Mouse (Mus musculus) intestine, postnatal 0 days (tissue): ENCODE results near the gene Wfikkn1. TPM values are rescaled to one million over a fixed set of nuclear protein-coding genes. Genes with fewer than 3 reads are reported as not detected.

ENCODE experiments used
- ATAC-seq: fragments of 200-750 bp; cut with Nextera tagmentation; 2 replicates; pipeline ENCODE4 v1.8.0; 2017; ENCODE audit warnings: mild to moderate bottlenecking, moderate TSS enrichment, moderate library complexity
- H3K27ac ChIP-seq: fragments of 300-500 bp; sonication (generic); 2 replicates; pipeline ENCODE4 v1.5.1; 2014; ENCODE audit warnings: mild to moderate bottlenecking, low read depth, low read length, moderate library complexity
- H3K27me3 ChIP-seq: fragments of 300-500 bp; sonication (generic); replicated peaks from 2 replicates; pipeline ENCODE4 v1.6.1; 2014; ENCODE audit warnings: low read length, mixed read lengths; ENCODE audit not compliant: control insufficient read depth, insufficient read depth
- H3K36me3 ChIP-seq: fragments of 300-500 bp; sonication (generic); 2 replicates; pipeline ENCODE4 v1.6.1; 2014; ENCODE audit warnings: mild to moderate bottlenecking, moderate library complexity; ENCODE audit not compliant: control insufficient read depth, insufficient read depth
- H3K4me1 ChIP-seq: fragments of 300-500 bp; sonication (generic); replicated peaks from 2 replicates; pipeline ENCODE4 v1.6.1; 2014; ENCODE audit warnings: antibody characterized with exemption, low read length, mixed read lengths; ENCODE audit not compliant: control insufficient read depth, insufficient read depth
- H3K4me2 ChIP-seq: fragments of 300-500 bp; sonication (generic); replicated peaks from 2 replicates; pipeline ENCODE4 v1.6.1; 2014; ENCODE audit warnings: low read depth, mild to moderate bottlenecking, moderate library complexity
- H3K4me3 ChIP-seq: fragments of 300-500 bp; sonication (generic); 2 replicates; pipeline ENCODE4 v1.5.1; 2014; ENCODE audit warnings: low read depth, low read length
- H3K9ac ChIP-seq: fragments of 300-500 bp; sonication (generic); 2 replicates; pipeline ENCODE4 v1.6.1; 2014; ENCODE audit warnings: mild to moderate bottlenecking, low read depth, low read length
- H3K9me3 ChIP-seq: fragments of 300-500 bp; sonication (generic); 2 replicates; pipeline ENCODE4 v1.6.1; 2016; ENCODE audit warnings: mixed run types; ENCODE audit not compliant: control insufficient read depth
- CTCF ChIP-seq: sonication (generic); IDR thresholded peaks from 2 replicates; pipeline ENCODE4 v1.5.1; 2016; ENCODE audit warnings: low read depth, mild to moderate bottlenecking, control low read depth, antibody characterized with exemption, moderate library complexity
- WGBS: fragments of 180-500 bp; shearing (Covaris S2); extraction: QIAGEN DNeasy Blood & Tissue Kit; methylation state at CpG from one replicate; pipeline ENCODE4 v1.1.7; 2014; 5-methylcytosine and 5-hydroxymethylcytosine counted together
- polyA plus RNA-seq: library from polyadenylated mRNA; unstranded; fragments of >200 nt; fragmentation: Nextera tagmentation; extraction: Ambion mirVana; gene quantifications from 2 replicates; pipeline ENCODE4 v1.2.1, GENCODE M21; 2015

The Wfikkn1 gene
- polyA plus RNA-seq, 1 experiment from 2014 or later = 0.14 TPM

- H3K4me3 ChIP-seq = no peak overlapping the region
- H3K4me2 ChIP-seq = no peak overlapping the region
- no peak for TF ChIP-seq CTCF
- no peak overlapping the region for H3K9ac ChIP-seq
- H3K9me3 ChIP-seq = no peaks in the 10 kb centered on the region
- no peaks in the 10 kb centered on the region for H3K27me3 ChIP-seq
- H3K27ac ChIP-seq = no peak overlapping the region
- WGBS = 77% methylated on average over 3 of the region's 3 CpGs
- peaks cover 38% of the 10 kb centered on the region for H3K36me3 ChIP-seq
- no peak for ATAC-seq
- H3K4me1 ChIP-seq = peaks cover 3% of the 10 kb centered on the region; the same call in 1 of the 2 replicates
These were observed 38.1 kb downstream of the Wfikkn1 start for GRCm38 (mm10) chr17:25842509-25842908.

GRCm38 (mm10) chr17:25841117-25841880 lies 39.4 kb downstream of the Wfikkn1 start, which contains the start of gene Gm20683:
Gene Gm20683, minus strand, starts transcription at chr17:25841763.
- TF ChIP-seq CTCF = no peak
- peaks cover 4% of the 10 kb centered on the region; the same call in 1 of the 2 replicates for H3K4me1 ChIP-seq
- no peaks in the 10 kb centered on the region for H3K9me3 ChIP-seq
- H3K9ac ChIP-seq = no peak within 1 kb of the TSS
- no peak within 1 kb of the TSS for H3K4me3 ChIP-seq
- H3K36me3 ChIP-seq = peaks cover 38% of the 10 kb centered on the region
- 89% methylated on average over 22 of the region's 22 CpGs for WGBS
- H3K4me2 ChIP-seq = no peak within 1 kb of the TSS
- no peak for ATAC-seq
- H3K27ac ChIP-seq = 0 out of 2 replicates have a peak within 1 kb of the TSS, but pooled peaks have one; percentile 8
- no peaks in the 10 kb centered on the region for H3K27me3 ChIP-seq

GRCm38 (mm10) chr17:25840519-25840918 lies 40.1 kb downstream of the Wfikkn1 start:
- Histone ChIP-seq H3K4me2 (no peak overlapping the region; the same call in 1 of the 2 replicates), H3K36me3 (peaks cover 42% of the 10 kb centered on the region), H3K27ac (peak overlapping the region; percentile 85; the same call in 1 of the 2 replicates), H3K4me1 (peaks cover 6% of the 10 kb centered on the region; the same call in 1 of the 2 replicates), H3K9ac (no peak overlapping the region), H3K9me3 (no peaks in the 10 kb centered on the region), H3K27me3 (no peaks in the 10 kb centered on the region), H3K4me3 (no peak overlapping the region)
- 96% methylated on average over 6 of the region's 6 CpGs for WGBS
- no peak for TF ChIP-seq CTCF
- ATAC-seq = no peak

- Histone ChIP-seq H3K9ac (no peak overlapping the region), H3K36me3 (peaks cover 49% of the 10 kb centered on the region), H3K27me3 (no peaks in the 10 kb centered on the region), H3K27ac (peak overlapping the region; percentile 85), H3K4me1 (peaks cover 6% of the 10 kb centered on the region; the same call in 1 of the 2 replicates), H3K4me2 (peak overlapping the region; percentile 44), H3K4me3 (no peak overlapping the region), H3K9me3 (no peaks in the 10 kb centered on the region)
- TF ChIP-seq CTCF = no peak
- peak; percentile 56 for ATAC-seq
- 67% methylated on average over 14 of the region's 14 CpGs for WGBS
These were observed 41.0 kb downstream of the Wfikkn1 start for GRCm38 (mm10) chr17:25839455-25840235.

GRCm38 (mm10) chr17:25838904-25839303 lies 41.8 kb downstream of the Wfikkn1 start:
- TF ChIP-seq CTCF = no peak
- Histone ChIP-seq H3K9me3 (no peaks in the 10 kb centered on the region), H3K9ac (no peak overlapping the region), H3K27ac (peak overlapping the region; percentile 85), H3K4me2 (peak overlapping the region; percentile 44), H3K27me3 (no peaks in the 10 kb centered on the region), H3K4me3 (no peak overlapping the region), H3K36me3 (peaks cover 49% of the 10 kb centered on the region), H3K4me1 (peaks cover 5% of the 10 kb centered on the region; the same call in 1 of the 2 replicates)
- 80% methylated on average over 4 of the region's 4 CpGs for WGBS
- no peak for ATAC-seq

- 48% methylated on average over 3 of the region's 3 CpGs for WGBS
- ATAC-seq = no peak
- Histone ChIP-seq H3K36me3 (peaks cover 48% of the 10 kb centered on the region), H3K9me3 (no peaks in the 10 kb centered on the region), H3K9ac (0 out of 2 replicates have a peak overlapping the region, but pooled peaks have one; percentile 3), H3K4me1 (peaks cover 2% of the 10 kb centered on the region; the same call in 1 of the 2 replicates), H3K4me3 (no peak overlapping the region), H3K27me3 (no peaks in the 10 kb centered on the region), H3K4me2 (no peak overlapping the region; the same call in 1 of the 2 replicates), H3K27ac (no peak overlapping the region)
- TF ChIP-seq CTCF = no peak
These were observed 43.1 kb downstream of the Wfikkn1 start for GRCm38 (mm10) chr17:25837533-25837932.
